Mouse (Mus musculus) midbrain, postnatal 0 days (tissue): ENCODE results near the gene Glis3. TPM values are rescaled to one million over a fixed set of nuclear protein-coding genes. Genes with fewer than 3 reads are reported as not detected.

Source experiments
- ATAC-seq: fragments of 200-750 bp; cut with Nextera tagmentation; 2 replicates; pipeline ENCODE4 v1.8.0; 2017; ENCODE audit warnings: moderate number of reproducible peaks, mild to moderate bottlenecking, moderate TSS enrichment, moderate library complexity; ENCODE audit not compliant: low FRiP score
- DNase-seq: peaks from one replicate; pipeline ENCODE4 v3.0.0-alpha.2; 2015; ENCODE audit warnings: low spot score
- H3K27ac ChIP-seq: fragments of 300-500 bp; sonication (generic); 2 replicates; pipeline ENCODE4 v1.5.1; 2014; ENCODE audit warnings: low read depth, mild to moderate bottlenecking, low read length, mixed read lengths
- H3K27me3 ChIP-seq: fragments of 300-500 bp; sonication (generic); 2 replicates; pipeline ENCODE4 v1.6.1; 2014; ENCODE audit warnings: low read length, control low read depth, mixed read lengths; ENCODE audit not compliant: insufficient read depth
- H3K36me3 ChIP-seq: fragments of 300-500 bp; sonication (generic); 2 replicates; pipeline ENCODE4 v1.6.1; 2014; ENCODE audit warnings: low read length, control low read depth, mixed read lengths; ENCODE audit not compliant: insufficient read depth
- H3K4me1 ChIP-seq: fragments of 300-500 bp; sonication (generic); 2 replicates; pipeline ENCODE4 v1.6.1; 2014; ENCODE audit warnings: mild to moderate bottlenecking, control low read depth, antibody characterized with exemption, low read length, mixed read lengths; ENCODE audit not compliant: insufficient read depth
- H3K4me2 ChIP-seq: fragments of 300-500 bp; sonication (generic); 2 replicates; pipeline ENCODE4 v1.6.1; 2014; ENCODE audit warnings: low read depth, mild to moderate bottlenecking, low read length, mixed read lengths; ENCODE audit not compliant: poor library complexity, severe bottlenecking
- H3K4me3 ChIP-seq: fragments of 300-500 bp; sonication (generic); 2 replicates; pipeline ENCODE4 v1.5.1; 2014; ENCODE audit warnings: low read depth, mild to moderate bottlenecking, low read length, moderate library complexity
- H3K9ac ChIP-seq: fragments of 300-500 bp; sonication (generic); replicated peaks from 2 replicates; pipeline ENCODE4 v1.6.1; 2014; ENCODE audit warnings: mild to moderate bottlenecking, low read length, moderate library complexity, mixed read lengths; ENCODE audit not compliant: poor library complexity, severe bottlenecking
- H3K9me3 ChIP-seq: fragments of 300-500 bp; sonication (generic); 2 replicates; pipeline ENCODE4 v1.6.1; 2016; ENCODE audit warnings: low read length, control low read depth
- CTCF ChIP-seq: IDR thresholded peaks from 2 replicates; pipeline ENCODE4 v1.5.1; 2016; ENCODE audit warnings: antibody characterized with exemption, mild to moderate bottlenecking
- WGBS: fragments of 180-500 bp; shearing (Covaris S2); extraction: QIAGEN DNeasy Blood & Tissue Kit; methylation state at CpG from one replicate; pipeline ENCODE4 v1.1.7; 2014; 5-methylcytosine and 5-hydroxymethylcytosine counted together
- polyA plus RNA-seq: library from polyadenylated mRNA; unstranded; fragments of >200 nt; fragmentation: Nextera tagmentation; extraction: Ambion mirVana; gene quantifications from 2 replicates; pipeline ENCODE4 v1.2.1, GENCODE M21; 2015
- total RNA-seq: library from RNA; depleted of rRNA; stranded (reverse); fragments of >200 nt; gene quantifications from 2 replicates; pipeline ENCODE4 v1.2.3, GENCODE M21; 2014

The Glis3 gene
- total and polyA plus RNA-seq, 2 experiments from 2014 or later, result 1.2 to 27.1 TPM

DNA sequence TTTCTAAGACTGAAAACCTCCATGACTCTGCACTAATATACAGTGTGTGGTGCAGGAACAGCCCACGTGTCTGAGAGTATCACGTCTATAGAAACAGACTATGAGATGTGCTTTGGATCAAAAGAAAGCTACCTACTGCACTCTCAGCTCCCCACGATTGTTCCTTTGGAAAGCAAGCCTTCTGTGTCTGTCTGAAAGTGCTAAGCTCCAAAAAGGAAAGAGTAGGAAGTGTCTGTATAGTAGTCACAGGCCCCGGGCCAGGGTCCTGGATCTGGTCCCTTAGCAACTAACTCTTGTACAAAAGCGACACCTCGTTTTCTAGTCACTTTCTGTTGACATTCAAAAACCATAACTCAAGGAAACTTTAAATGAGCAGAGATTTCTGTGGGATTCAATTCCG lies 62.1 kb downstream of the Glis3 start:
- H3K9ac ChIP-seq, result no peak overlapping the region
- 83% methylated on average over 7 of the region's 7 CpGs for WGBS
- no peak for ATAC-seq

DNA sequence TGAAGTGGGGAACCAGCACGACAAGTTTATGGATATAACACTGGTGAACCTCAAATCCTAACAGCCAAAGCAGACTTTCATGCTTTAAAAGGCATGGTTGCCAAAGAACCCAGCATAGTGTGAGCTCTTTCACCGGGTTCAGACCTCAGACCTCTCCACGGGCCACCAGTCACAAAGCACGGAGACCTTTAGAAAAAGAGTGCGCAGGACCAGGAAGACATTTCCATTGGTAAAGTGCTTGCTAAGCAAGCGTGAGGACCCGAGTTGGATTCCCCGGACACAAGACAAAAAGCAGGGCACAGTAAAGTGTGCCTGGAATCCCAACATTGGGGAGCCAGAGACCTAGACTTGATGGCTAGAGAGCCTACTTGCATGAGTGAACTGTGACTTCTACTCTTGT lies 62.7 kb downstream of the Glis3 start:
- WGBS, result 51% methylated on average over 8 of the region's 8 CpGs
- Histone ChIP-seq H3K27me3 (no peaks in the 10 kb centered on the region), H3K27ac (no peak overlapping the region), H3K36me3 (no peaks in the 10 kb centered on the region), H3K4me1 (no peaks in the 10 kb centered on the region), H3K4me3 (no peak overlapping the region), H3K4me2 (no peak overlapping the region), H3K9ac (no peak overlapping the region), H3K9me3 (no peaks in the 10 kb centered on the region)
- no peak for DNase-seq
- ATAC-seq, result no peak
- no peak for TF ChIP-seq CTCF

More for the DNA sequence above, 62.1 kb downstream of the Glis3 start:
- TF ChIP-seq CTCF, result no peak
- DNase-seq, result no peak
- Histone ChIP-seq H3K4me2 (no peak overlapping the region), H3K36me3 (no peaks in the 10 kb centered on the region), H3K27me3 (no peaks in the 10 kb centered on the region), H3K9me3 (no peaks in the 10 kb centered on the region), H3K27ac (no peak overlapping the region), H3K4me1 (no peaks in the 10 kb centered on the region), H3K4me3 (no peak overlapping the region)

DNA sequence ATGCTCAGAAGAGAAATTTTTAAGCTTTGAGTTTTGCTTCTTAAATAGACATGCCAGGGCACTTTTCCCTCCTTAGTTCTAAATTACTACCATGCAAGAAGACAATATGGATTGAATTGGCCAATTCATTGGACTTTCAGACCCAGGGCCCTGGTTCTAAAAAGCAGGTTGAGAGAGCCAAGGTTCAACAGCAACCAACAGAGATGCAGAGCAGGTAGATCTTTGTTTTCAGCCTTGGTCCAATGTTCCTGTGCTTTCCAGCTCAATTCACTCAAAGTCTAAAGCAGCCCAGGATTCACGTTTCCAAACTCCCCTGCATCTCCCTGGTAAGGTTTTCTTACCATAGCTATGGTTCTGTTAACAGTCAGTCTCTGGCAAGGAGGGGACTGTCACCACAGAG lies 63.4 kb downstream of the Glis3 start:
- ATAC-seq, result no peak
- Histone ChIP-seq H3K4me2 (no peak overlapping the region), H3K4me1 (no peaks in the 10 kb centered on the region), H3K9ac (no peak overlapping the region), H3K27ac (no peak overlapping the region), H3K36me3 (no peaks in the 10 kb centered on the region), H3K4me3 (no peak overlapping the region), H3K9me3 (no peaks in the 10 kb centered on the region), H3K27me3 (no peaks in the 10 kb centered on the region)
- WGBS, result 55% methylated on average over 1 of the region's 1 CpGs
- DNase-seq, result no peak
- no peak for TF ChIP-seq CTCF

DNA sequence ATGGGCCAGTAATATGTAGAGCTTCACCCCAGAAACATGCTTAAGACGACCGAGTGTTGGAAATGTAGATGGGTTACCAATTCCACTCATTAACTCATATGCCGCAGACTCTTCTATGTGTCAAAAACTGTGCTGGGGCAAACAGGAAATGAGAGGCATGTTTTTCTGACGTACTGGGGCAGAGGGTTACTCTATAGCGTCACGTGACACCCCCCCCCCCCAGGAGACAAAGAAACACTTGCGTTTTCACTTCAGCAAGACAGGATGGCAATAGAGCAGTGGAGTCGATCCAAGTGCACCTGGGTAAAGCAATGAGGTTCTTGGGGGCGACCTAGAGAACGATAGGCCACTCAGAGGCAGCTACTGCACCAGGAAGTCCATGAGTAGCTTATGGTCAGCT lies 67.6 kb downstream of the Glis3 start:
- Histone ChIP-seq H3K27me3 (no peaks in the 10 kb centered on the region), H3K4me3 (no peak overlapping the region), H3K4me2 (no peak overlapping the region), H3K9ac (no peak overlapping the region), H3K36me3 (no peaks in the 10 kb centered on the region), H3K4me1 (peaks cover 3% of the 10 kb centered on the region), H3K27ac (no peak overlapping the region), H3K9me3 (no peaks in the 10 kb centered on the region)
- 93% methylated on average over 10 of the region's 10 CpGs for WGBS
- TF ChIP-seq CTCF, result no peak
- ATAC-seq (no peak), DNase-seq (no peak)

DNA sequence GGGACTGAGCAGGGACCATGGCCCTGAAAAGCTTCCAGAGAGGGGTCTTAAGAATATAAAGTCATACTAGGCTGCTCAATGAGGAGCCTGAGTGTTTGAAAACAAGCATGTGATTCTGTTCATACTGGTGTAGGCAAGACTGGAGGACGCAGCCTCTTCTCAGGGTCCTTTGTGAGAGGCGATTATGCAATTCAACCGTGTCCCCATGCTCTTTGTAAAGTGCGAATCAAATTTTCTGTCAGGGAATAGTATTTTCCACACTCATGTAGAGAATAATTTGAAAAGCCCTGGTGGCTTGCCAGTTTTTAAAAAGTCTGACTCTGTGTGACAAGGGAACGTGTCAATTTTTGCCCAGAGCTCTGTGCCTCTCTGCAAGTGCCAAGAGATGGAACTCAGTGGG lies 71.1 kb downstream of the Glis3 start:
- H3K4me1 ChIP-seq, result peaks cover 3% of the 10 kb centered on the region
- ATAC-seq, result peak; percentile 65; the same call in 1 of the 2 replicates
- 27% methylated on average over 5 of the region's 5 CpGs for WGBS
- H3K9me3 ChIP-seq, result no peaks in the 10 kb centered on the region
- H3K4me2 ChIP-seq, result no peak overlapping the region
- no peaks in the 10 kb centered on the region for H3K36me3 ChIP-seq
- no peak for TF ChIP-seq CTCF
- no peak overlapping the region for H3K4me3 ChIP-seq
- DNase-seq, result peak; percentile 69
- peak overlapping the region; percentile 1 for H3K27ac ChIP-seq
- H3K9ac ChIP-seq, result no peak overlapping the region
- no peaks in the 10 kb centered on the region for H3K27me3 ChIP-seq

DNA sequence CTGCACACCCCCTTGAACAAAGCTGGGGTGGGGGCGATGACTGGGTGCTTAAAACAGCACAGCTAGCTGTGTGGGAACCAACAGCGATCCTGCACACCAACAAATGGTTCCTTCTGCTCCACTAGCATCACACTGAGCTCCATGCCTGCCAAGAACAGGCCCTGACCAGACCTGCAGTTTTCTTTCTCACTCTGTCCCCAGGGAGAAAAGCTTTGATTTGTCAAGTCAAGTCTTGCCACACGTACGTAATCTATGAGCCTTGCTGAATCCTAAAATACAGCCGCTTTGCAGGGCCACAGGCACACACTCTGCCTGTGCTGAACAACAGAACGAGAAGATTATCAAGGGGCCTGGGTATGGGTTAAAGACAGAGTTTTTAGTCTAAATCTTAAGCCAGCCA lies 71.6 kb downstream of the Glis3 start:
- H3K36me3 ChIP-seq, result no peaks in the 10 kb centered on the region
- H3K4me2 ChIP-seq, result no peak overlapping the region
- H3K4me3 ChIP-seq, result no peak overlapping the region
- no peaks in the 10 kb centered on the region for H3K27me3 ChIP-seq
- no peak for TF ChIP-seq CTCF
- ATAC-seq (peak; percentile 54), DNase-seq (peak; percentile 66)
- peaks cover 3% of the 10 kb centered on the region for H3K4me1 ChIP-seq
- H3K9me3 ChIP-seq, result no peaks in the 10 kb centered on the region
- H3K27ac ChIP-seq, result peak overlapping the region; percentile 1
- WGBS, result 47% methylated on average over 6 of the region's 6 CpGs
- no peak overlapping the region for H3K9ac ChIP-seq

DNA sequence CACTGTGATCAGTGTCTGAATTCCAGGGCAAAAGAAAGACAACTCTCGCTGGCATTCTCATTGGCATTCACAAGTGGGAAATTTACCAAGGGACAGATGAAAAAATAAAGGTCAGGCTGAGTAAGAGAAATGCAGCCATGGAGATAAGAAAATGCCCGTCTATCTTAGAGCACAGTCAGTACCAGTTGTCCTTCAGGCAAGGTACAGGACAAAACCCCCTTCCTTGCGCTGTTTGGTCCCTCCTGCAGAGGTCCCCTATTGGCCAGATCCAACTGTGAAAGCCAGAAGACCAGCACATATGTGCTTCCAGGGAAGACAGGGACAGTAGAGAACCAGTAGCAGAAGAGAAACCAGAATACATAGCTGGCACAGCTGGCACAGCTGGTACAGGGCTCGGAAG lies 79.0 kb downstream of the Glis3 start:
- Histone ChIP-seq H3K27me3 (no peaks in the 10 kb centered on the region), H3K4me2 (no peak overlapping the region), H3K4me1 (no peaks in the 10 kb centered on the region), H3K27ac (no peak overlapping the region), H3K4me3 (no peak overlapping the region), H3K36me3 (no peaks in the 10 kb centered on the region), H3K9me3 (no peaks in the 10 kb centered on the region), H3K9ac (no peak overlapping the region)
- no peak for ATAC-seq
- 89% methylated on average over 4 of the region's 4 CpGs for WGBS
- no peak for TF ChIP-seq CTCF
- DNase-seq, result no peak
